Mouse (Mus musculus) right cerebral cortex, postnatal 25 days (tissue): ENCODE measurements at regions not wholly inside any gene's neighbourhood (a gene's known extent, or its start where the extent isn't known, plus 50 kb on each side); places are given as distances from the start of the nearest gene placed in this dataset.

Experiments used
- DNase-seq: peaks from one replicate; pipeline ENCODE4 v3.0.0; 2022

- DNase-seq = no peak
These were observed 745.3 kb downstream of the Hdgfl1 start for GRCm38 (mm10) chr13:26024696-26025095.

DNA sequence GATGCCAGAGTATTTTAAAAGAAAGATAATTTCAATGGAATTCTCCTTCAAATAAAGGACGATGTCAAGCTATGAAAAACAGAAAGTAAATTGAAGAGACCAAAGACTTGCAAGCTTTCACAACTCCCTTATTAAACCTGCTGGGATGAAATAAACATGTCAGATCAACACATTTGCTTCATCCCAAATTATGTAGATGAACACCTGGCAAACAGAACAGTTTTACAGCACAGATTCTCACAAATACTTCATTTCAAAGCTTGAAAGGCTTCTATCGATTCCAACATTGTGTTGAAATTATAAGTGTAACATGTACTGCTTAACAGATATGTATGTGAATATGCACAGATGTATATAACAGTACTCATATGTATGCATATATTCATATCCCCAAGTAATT is 749.5 kb downstream of the Hdgfl1 start:
- no peak for DNase-seq

GRCm38 (mm10) chr13:26009131-26009530 is 738.8 kb upstream of the Nrsn1 start:
- peak; percentile 31 for DNase-seq

DNA sequence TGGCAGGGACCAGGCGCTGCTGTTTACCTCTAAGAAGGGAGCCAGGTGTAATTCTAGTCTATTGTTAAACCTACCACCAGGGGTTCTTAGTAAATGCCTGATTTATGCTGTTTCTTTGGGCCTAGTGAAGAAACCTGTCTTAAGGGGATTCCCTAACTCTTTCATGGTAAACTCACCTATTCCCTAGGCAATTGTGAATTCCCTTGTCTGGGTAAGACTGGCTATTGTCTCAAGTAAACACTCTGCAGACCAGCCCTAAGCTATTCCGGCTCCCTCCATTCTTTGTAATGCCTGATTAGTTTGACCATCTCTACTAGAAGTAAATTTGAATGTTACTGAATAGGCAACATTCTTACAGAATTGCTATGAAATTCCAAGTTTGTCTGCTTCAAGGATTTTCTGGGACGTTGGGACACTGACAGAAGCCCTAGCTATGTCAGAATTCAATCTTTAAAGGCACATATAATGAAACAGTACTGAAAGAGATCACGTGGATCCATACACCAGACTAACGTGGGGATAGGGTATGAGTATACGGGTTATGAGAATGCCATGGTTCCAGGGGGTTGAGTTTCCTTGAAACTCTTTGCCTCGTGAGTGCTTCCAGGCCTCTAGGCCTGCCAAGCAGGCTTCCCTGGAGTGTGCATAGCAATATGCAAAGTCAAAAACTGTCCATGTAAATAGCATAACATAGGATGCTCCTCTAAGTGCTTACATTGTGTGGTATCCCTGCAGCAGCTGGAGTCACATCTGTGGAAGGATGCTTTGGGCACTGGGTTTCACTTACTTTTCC is 734.7 kb upstream of the Nrsn1 start:
- no peak for DNase-seq

GRCm38 (mm10) chr13:25993526-25993925 is 723.2 kb upstream of the Nrsn1 start:
- DNase-seq = no peak

- DNase-seq = no peak
These were observed 718.9 kb upstream of the Nrsn1 start for GRCm38 (mm10) chr13:25989067-25989756.

GRCm38 (mm10) chr13:25984535-25984934 is 714.2 kb upstream of the Nrsn1 start:
- DNase-seq = no peak

DNA sequence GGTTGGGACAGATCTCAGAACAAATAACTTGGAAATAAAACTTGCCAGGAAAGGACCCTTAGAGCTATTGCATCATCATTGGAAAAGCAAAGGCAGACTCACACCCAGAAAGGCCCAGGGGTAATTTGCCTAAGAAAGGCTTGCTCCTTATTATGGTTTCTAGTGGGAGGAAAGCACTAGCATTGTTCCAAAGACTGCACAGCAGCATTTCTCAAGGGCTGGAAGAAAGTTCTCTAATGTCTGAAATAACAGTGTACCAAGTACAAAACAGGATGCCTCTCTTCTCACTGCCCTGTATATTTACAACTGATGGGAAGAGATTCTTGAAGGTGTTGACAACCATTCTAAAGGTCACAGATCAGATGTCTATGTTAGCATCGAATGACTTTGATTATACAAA is 713.4 kb upstream of the Nrsn1 start:
- DNase-seq = no peak

- DNase-seq = no peak
These were observed 708.3 kb upstream of the Nrsn1 start for GRCm38 (mm10) chr13:25978648-25979047.

DNA sequence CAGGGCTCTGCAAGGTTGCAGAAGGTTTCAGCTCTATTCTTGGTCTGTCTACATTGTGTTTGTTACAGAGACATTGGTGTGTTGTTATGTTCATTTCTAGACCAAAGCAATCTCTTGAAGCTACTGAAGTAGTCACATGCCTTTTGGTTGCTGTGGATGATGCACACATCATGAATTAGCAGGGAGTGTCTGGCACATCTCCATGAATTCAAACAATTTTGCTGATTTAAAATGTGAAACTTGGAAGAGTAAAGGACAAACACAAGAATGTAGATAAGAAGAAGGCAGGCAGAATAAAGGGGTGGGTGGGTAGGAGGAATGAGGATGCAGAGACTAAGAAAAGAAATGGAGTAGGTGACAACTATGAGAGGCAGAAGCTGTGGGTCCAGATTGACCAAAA is 688.3 kb upstream of the Nrsn1 start:
- no peak for DNase-seq

DNA sequence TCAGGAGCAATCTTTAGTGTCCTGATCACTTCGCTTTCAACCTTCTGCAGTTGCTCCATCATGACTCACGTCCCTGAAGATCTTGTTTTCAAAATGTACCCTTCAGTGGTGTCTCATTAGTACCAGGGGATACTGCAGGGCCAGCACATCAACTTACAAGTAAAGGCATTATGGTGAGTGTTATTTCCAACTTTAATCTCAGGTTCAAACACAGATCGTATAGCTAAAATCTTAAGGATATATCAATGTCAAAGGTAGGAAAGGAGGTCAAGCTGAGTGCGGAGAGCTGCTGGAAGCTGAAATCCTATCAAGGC is 687.8 kb upstream of the Nrsn1 start:
- DNase-seq = no peak

DNA sequence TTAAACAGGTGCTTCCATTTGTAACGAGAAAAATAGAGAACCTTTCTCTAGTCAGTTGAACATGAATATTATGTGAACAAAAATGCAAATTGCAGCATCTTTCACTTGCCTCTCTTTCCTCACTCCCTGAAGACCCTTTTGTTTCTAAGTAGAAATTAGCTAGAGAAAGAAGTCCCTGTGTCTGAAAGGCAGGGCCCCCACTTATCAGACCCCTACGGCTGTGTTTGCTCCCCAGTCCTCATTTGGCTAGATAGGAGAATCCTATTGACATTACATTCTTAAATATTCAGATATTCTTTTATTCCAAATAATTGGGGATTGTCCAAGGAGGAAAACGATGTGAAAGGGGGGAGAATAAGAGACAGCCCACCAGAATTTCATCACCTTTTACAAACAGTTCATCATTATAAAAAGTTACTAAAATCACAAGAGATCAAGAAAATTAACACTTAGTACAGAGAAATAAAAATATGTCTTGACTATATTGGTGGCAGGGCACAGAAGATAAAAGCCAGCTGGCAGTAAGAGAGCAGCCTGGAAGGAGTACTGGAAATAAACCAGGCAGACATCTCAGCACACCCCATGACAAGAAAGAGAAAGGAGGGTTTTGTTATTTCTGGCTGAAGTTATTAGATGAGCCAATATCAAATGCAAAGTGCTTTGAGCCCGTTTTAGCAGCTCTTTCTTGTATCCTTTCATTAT is 687.3 kb upstream of the Nrsn1 start:
- no peak for DNase-seq

GRCm38 (mm10) chr13:25937631-25938030 is 667.3 kb upstream of the Nrsn1 start:
- no peak for DNase-seq

GRCm38 (mm10) chr13:25933783-25934182 is 663.5 kb upstream of the Nrsn1 start:
- no peak for DNase-seq

GRCm38 (mm10) chr13:25933246-25933645 is 662.9 kb upstream of the Nrsn1 start:
- DNase-seq = no peak

DNA sequence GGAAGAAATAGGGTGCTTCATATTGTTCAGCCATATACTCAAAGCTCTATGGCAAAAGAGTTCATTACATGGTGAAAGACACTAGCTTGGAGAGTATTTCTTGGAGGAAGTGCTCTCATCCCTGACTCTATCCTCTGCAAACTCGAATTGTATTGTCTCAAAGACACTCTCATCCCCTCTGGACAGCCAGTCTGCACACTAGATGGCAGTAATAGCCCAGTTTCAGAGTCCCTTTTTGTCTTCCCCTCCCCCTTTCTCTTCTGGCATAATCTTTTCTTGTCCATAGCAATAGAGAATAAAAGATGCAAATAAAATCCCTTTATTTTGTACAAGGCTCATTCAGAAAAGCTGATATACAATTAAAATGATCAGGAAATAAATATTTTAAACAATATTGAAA is 662.5 kb upstream of the Nrsn1 start:
- DNase-seq = peak; percentile 37

GRCm38 (mm10) chr13:25932365-25932764 is 662.1 kb upstream of the Nrsn1 start:
- DNase-seq = no peak

GRCm38 (mm10) chr13:25925685-25926084 is 655.4 kb upstream of the Nrsn1 start:
- DNase-seq = no peak

DNA sequence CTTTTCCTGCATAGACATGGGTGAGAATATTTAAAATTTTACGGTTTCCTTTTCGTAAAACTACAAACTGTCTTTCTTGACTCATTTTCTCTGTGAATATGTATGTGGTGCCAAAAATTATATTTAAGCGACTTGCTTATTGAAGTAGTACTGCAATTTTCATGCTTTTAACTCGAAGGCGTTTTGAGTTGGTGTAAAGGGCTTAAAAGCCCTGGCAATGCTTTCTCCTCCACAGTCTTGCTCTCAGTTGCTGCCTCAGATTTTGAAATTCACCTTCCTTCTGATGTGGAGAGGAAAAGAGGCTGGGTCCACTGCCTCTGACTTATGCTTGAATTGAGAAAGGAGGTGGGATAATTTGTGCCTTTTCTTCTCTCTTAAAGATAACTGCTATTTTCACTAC is 629.6 kb upstream of the Nrsn1 start:
- DNase-seq = no peak

GRCm38 (mm10) chr13:25893150-25893549 is 622.8 kb upstream of the Nrsn1 start:
- DNase-seq = no peak

- no peak for DNase-seq
These were observed 612.5 kb upstream of the Nrsn1 start for GRCm38 (mm10) chr13:25882818-25883217.

GRCm38 (mm10) chr13:25868923-25869322 is 598.6 kb upstream of the Nrsn1 start:
- no peak for DNase-seq

DNA sequence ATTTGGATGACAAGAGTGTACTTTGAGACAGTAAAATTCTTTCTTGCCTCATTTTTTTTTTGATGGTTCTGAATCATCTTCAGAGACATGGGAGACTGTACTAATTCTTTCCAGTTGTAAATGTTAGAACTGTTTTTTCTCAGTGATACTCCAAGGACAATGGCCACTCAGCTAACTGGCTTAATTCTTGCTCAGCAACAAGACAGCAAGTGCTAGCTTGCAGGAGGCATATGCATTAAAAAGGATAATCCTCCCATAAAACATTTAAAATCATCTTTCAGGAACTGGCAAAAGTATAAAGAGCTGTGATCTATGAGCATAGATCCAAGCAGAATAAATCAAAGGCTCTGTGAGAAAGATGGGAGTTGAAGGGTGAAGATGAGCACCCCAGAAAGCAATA is 587.9 kb upstream of the Nrsn1 start:
- no peak for DNase-seq

DNA sequence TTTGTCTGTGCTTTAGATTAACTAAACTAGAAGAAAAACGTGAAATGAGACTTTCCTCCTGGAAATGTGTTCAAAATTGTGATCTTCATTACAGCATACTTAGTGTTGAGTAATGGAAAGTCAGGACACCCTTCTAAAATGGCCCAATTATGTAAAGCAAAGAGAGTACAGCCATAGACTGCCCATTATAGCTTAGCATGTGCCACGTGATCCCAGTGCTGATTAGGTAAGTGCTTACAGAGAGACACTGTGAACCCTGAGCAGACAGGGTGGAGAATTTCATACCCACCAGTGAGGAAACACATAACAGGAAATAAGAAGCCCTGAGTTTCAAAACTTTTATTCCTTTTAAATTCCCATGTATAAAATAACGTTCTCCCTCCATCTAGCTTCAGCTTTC is 587.3 kb upstream of the Nrsn1 start:
- DNase-seq = no peak
